8 mouse cellular contexts compared by ENCODE assay signal in the genomic region with DNA sequence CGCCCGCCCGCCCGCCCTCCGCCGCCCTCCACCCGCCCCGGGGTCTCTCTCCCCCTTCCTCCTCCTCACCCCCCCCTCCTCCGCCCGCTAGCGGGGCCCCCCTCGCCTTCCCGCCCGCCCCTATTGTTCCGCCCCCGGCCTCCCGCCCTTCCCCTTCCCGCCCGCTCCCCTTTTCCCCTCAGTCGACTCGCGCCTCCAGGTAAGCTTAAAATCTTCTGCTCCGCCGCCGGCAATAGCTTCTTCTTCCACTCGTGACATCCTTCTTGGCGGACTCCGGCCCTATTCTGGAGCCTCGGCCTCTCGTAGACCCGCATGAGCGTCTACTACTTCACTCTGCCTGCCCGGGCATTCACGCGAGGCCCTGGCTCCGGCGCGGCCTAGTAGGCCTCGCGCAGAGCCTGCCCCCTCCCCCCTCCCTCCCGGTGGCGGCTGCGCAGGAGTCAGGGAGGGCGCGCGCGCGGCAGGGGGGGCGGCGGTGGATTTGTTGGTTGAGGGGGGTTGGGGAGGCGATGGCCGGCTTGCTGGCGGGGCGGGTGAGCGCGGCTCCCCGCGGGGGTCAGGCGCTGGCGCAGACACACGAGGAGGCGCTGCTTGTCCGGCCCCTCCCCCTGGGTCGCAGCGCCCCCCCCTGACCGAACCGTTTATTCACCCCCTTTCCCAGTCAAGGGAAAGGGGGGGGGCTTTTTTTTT. TPM values are rescaled to one million over a fixed set of nuclear protein-coding genes. Genes with fewer than 3 reads are reported as not detected.
DNase-seq lines count a peak whose midpoint lies in the region; ATAC-seq lines count a peak whose summit lies in the region.

No protein-coding gene starts in this region.

- peak overlapping the region; percentile 72 for H3K4me2 ChIP-seq in hindbrain, embryonic 14.5 days (replicated peaks)

- DNase-seq in Muller cell, postnatal 12 days (ENCODE audit: inconsistent ontology term): peak; percentile 95
- peak; percentile 93 to 97 for DNase-seq in cerebellum, postnatal 14 days
- peak; percentile 61 to 64 for DNase-seq in frontal cortex, postnatal 25 days (ENCODE audit: low spot score in 2 of 2)
- DNase-seq in hindbrain, embryonic 14.5 days (ENCODE audit: low spot score): peak; percentile 83
- peak; percentile 77 for DNase-seq in layer of hippocampus, postnatal 36 days
- peak; percentile 83 for DNase-seq in lung, postnatal 14 days
- peak; percentile 85 for DNase-seq in ovary, postnatal 36 days (ENCODE audit: low spot score)
- peak; percentile 70 to 76 for DNase-seq in thymus, postnatal 10 days (ENCODE audit: low spot score in 2 of 2)

- H3K4me3 ChIP-seq in hindbrain, embryonic 14.5 days (replicated peaks; ENCODE audit: low read length): peak overlapping the region; percentile 60

- H3K27ac ChIP-seq in hindbrain, embryonic 14.5 days: peak overlapping the region; percentile 90

- no peaks in the 10 kb centered on the region for H3K27me3 ChIP-seq in hindbrain, embryonic 14.5 days (ENCODE audit: control insufficient read depth, insufficient read depth, low read length)

- H3K9me3 ChIP-seq in hindbrain, embryonic 14.5 days (ENCODE audit: control insufficient read depth, low read length): no peaks in the 10 kb centered on the region

- H3K9ac ChIP-seq in hindbrain, embryonic 14.5 days: peak overlapping the region; percentile 80

- peaks cover 24% of the 10 kb centered on the region for H3K36me3 ChIP-seq in hindbrain, embryonic 14.5 days (replicated peaks; ENCODE audit: control insufficient read depth, insufficient read depth)

- WGBS in hindbrain, embryonic 14.5 days: under 1% methylated on average over 45 of the region's 67 CpGs

- peaks cover 16% of the 10 kb centered on the region for H3K4me1 ChIP-seq in hindbrain, embryonic 14.5 days (replicated peaks; ENCODE audit: control insufficient read depth, insufficient read depth, low read length)

- peak; percentile 68 for ATAC-seq in hindbrain, embryonic 14.5 days (ENCODE audit: low FRiP score)

RNA-seq across cellular contexts. Expression of gene Pcbp2, which starts 0.4 kb away (rescaled TPM):
- 158 and 166 TPM in 2 replicates for polyA plus RNA-seq in hindbrain, embryonic 14.5 days (2014; fragmentation: Nextera tagmentation; extraction: Ambion mirVana)
- total RNA-seq in layer of hippocampus, postnatal 36 days (2021): 100 to 1,000 TPM; 448 to 513 TPM

RNA-seq across cellular contexts. Expression of gene Prr13, which starts 11.9 kb away (rescaled TPM):
- 98.3 and 105 TPM in 2 replicates for polyA plus RNA-seq in hindbrain, embryonic 14.5 days (2014; fragmentation: Nextera tagmentation; extraction: Ambion mirVana)
- total RNA-seq in layer of hippocampus, postnatal 36 days (2021): 10 to 100 TPM; 40.6 to 41.0 TPM

RNA-seq across cellular contexts. Expression of gene Amhr2, which starts 25.6 kb away (rescaled TPM):
- 0.13 and 0.39 TPM in 2 replicates for polyA plus RNA-seq in hindbrain, embryonic 14.5 days (2014; fragmentation: Nextera tagmentation; extraction: Ambion mirVana)
- under 1 TPM; 0.42 to 0.51 TPM for total RNA-seq in layer of hippocampus, postnatal 36 days (2021)

RNA-seq across cellular contexts. Expression of gene Gm10337, which starts 32.8 kb away (rescaled TPM):
- 9.6 and 17.2 TPM in 2 replicates for polyA plus RNA-seq in hindbrain, embryonic 14.5 days (2014; fragmentation: Nextera tagmentation; extraction: Ambion mirVana)
- total RNA-seq in layer of hippocampus, postnatal 36 days (2021): not detected

RNA-seq across cellular contexts. Expression of gene Map3k12, which starts 46.1 kb away (rescaled TPM):
- 43.9 and 47.5 TPM in 2 replicates for polyA plus RNA-seq in hindbrain, embryonic 14.5 days (2014; fragmentation: Nextera tagmentation; extraction: Ambion mirVana)
- total RNA-seq in layer of hippocampus, postnatal 36 days (2021): 100 to 1,000 TPM in 1 of 2 experiments, 10 to 100 TPM in 1; 96.4 to 103 TPM

Comparison
In these comparisons a context has a peak if more than half of its experiments do, and no peak if none do; other contexts are left out.
1. Peak in every context shown above with its lines: DNase-seq, ATAC-seq, H3K4me3 ChIP-seq and H3K27ac ChIP-seq.